Mouse (Mus musculus) liver, embryonic 16.5 days (tissue): ENCODE data around the gene Epc2. TPM values are rescaled to one million over a fixed set of nuclear protein-coding genes. Genes with fewer than 3 reads are reported as not detected.

Source experiments
- ATAC-seq: fragments of 200-750 bp; cut with Nextera tagmentation; 2 replicates; pipeline ENCODE4 v1.8.0; 2017; ENCODE audit warnings: low read depth, mild to moderate bottlenecking, moderate number of reproducible peaks, moderate library complexity
- H3K27ac ChIP-seq: fragments of 300-500 bp; sonication (generic); 2 replicates; pipeline ENCODE4 v1.5.1; 2014; ENCODE audit warnings: mild to moderate bottlenecking, low read length
- H3K27me3 ChIP-seq: fragments of 300-500 bp; sonication (generic); 2 replicates; pipeline ENCODE4 v1.6.1; 2014; ENCODE audit warnings: low read depth, low read length, mixed read lengths; ENCODE audit not compliant: control insufficient read depth, insufficient read depth
- H3K36me3 ChIP-seq: fragments of 300-500 bp; sonication (generic); 2 replicates; pipeline ENCODE4 v1.6.1; 2014; ENCODE audit warnings: mild to moderate bottlenecking; ENCODE audit not compliant: control insufficient read depth, insufficient read depth
- H3K4me1 ChIP-seq: fragments of 300-500 bp; sonication (generic); 2 replicates; pipeline ENCODE4 v1.6.1; 2014; ENCODE audit warnings: low read depth, low read length, mixed read lengths; ENCODE audit not compliant: control insufficient read depth
- H3K4me2 ChIP-seq: fragments of 300-500 bp; sonication (generic); 2 replicates; pipeline ENCODE4 v1.6.1; 2014; ENCODE audit warnings: low read depth, low read length, mixed read lengths
- H3K4me3 ChIP-seq: fragments of 300-500 bp; sonication (generic); 2 replicates; pipeline ENCODE4 v1.5.1; 2014; ENCODE audit warnings: low read depth, mild to moderate bottlenecking, low read length
- H3K9ac ChIP-seq: fragments of 300-500 bp; sonication (generic); 2 replicates; pipeline ENCODE4 v1.6.1; 2014; ENCODE audit warnings: low read depth, low read length
- H3K9me3 ChIP-seq: fragments of 300-500 bp; sonication (generic); replicated peaks from 2 replicates; pipeline ENCODE4 v1.6.1; 2016; ENCODE audit warnings: low read length; ENCODE audit not compliant: control insufficient read depth
- WGBS: fragments of 180-500 bp; shearing (Covaris S2); extraction: QIAGEN DNeasy Blood & Tissue Kit; methylation state at CpG from one replicate; pipeline ENCODE4 v1.1.7; 2014; ENCODE audit not compliant: insufficient replicate concordance; 5-methylcytosine and 5-hydroxymethylcytosine counted together
- polyA plus RNA-seq: library from polyadenylated mRNA; unstranded; fragments of >200 nt; fragmentation: Nextera tagmentation; extraction: Ambion mirVana; gene quantifications from 2 replicates; pipeline ENCODE4 v1.2.1, GENCODE M21; 2015

The Epc2 gene
- polyA plus RNA-seq, 1 experiment from 2014 or later: 1.8 TPM

GRCm38 (mm10) chr2:49570778-49571101 lies 119.5 kb downstream of the Epc2 start:
- no peak for ATAC-seq
- no peaks in the 10 kb centered on the region for H3K27me3 ChIP-seq
- WGBS: 38% methylated on average over 6 of the region's 6 CpGs
- H3K36me3 ChIP-seq: no peaks in the 10 kb centered on the region
- H3K4me2 ChIP-seq: no peak overlapping the region
- H3K9ac ChIP-seq: no peak overlapping the region
- H3K27ac ChIP-seq: no peak overlapping the region
- H3K4me3 ChIP-seq: no peak overlapping the region
- H3K9me3 ChIP-seq: no peaks in the 10 kb centered on the region
- H3K4me1 ChIP-seq: no peaks in the 10 kb centered on the region

GRCm38 (mm10) chr2:49571159-49571920 lies 120.1 kb downstream of the Epc2 start:
- WGBS: 54% methylated on average over 11 of the region's 11 CpGs
- H3K36me3 ChIP-seq: no peaks in the 10 kb centered on the region
- H3K27me3 ChIP-seq: no peaks in the 10 kb centered on the region
- no peaks in the 10 kb centered on the region for H3K4me1 ChIP-seq
- no peak overlapping the region for H3K9ac ChIP-seq
- no peak overlapping the region for H3K4me2 ChIP-seq
- no peaks in the 10 kb centered on the region for H3K9me3 ChIP-seq
- H3K4me3 ChIP-seq: no peak overlapping the region
- no peak overlapping the region for H3K27ac ChIP-seq
- no peak for ATAC-seq

- no peak overlapping the region for H3K9ac ChIP-seq
- H3K4me2 ChIP-seq: no peak overlapping the region
- H3K4me1 ChIP-seq: no peaks in the 10 kb centered on the region
- no peak for ATAC-seq
- no peaks in the 10 kb centered on the region for H3K36me3 ChIP-seq
- no peak overlapping the region for H3K27ac ChIP-seq
- H3K9me3 ChIP-seq: no peaks in the 10 kb centered on the region
- H3K4me3 ChIP-seq: no peak overlapping the region
- WGBS: 73% methylated on average over 12 of the region's 12 CpGs
- H3K27me3 ChIP-seq: no peaks in the 10 kb centered on the region
These were observed 120.9 kb downstream of the Epc2 start for GRCm38 (mm10) chr2:49572111-49572642.

- H3K4me3 ChIP-seq: no peak overlapping the region
- no peaks in the 10 kb centered on the region for H3K4me1 ChIP-seq
- no peak overlapping the region for H3K9ac ChIP-seq
- H3K36me3 ChIP-seq: no peaks in the 10 kb centered on the region
- no peaks in the 10 kb centered on the region for H3K27me3 ChIP-seq
- ATAC-seq: no peak
- no peak overlapping the region for H3K27ac ChIP-seq
- H3K4me2 ChIP-seq: no peak overlapping the region
- 66% methylated on average over 9 of the region's 9 CpGs for WGBS
- H3K9me3 ChIP-seq: no peaks in the 10 kb centered on the region
These were observed 121.4 kb downstream of the Epc2 start for GRCm38 (mm10) chr2:49572684-49573083.

- Histone ChIP-seq H3K27me3 (no peaks in the 10 kb centered on the region), H3K9ac (no peak overlapping the region), H3K9me3 (no peaks in the 10 kb centered on the region), H3K4me1 (no peaks in the 10 kb centered on the region), H3K36me3 (no peaks in the 10 kb centered on the region), H3K4me2 (no peak overlapping the region), H3K27ac (no peak overlapping the region), H3K4me3 (no peak overlapping the region)
- 74% methylated on average over 3 of the region's 3 CpGs for WGBS
- no peak for ATAC-seq
These were observed 122.0 kb downstream of the Epc2 start for GRCm38 (mm10) chr2:49573282-49573681.

GRCm38 (mm10) chr2:49580585-49580984 lies 129.3 kb downstream of the Epc2 start:
- no peak overlapping the region for H3K9ac ChIP-seq
- H3K9me3 ChIP-seq: no peaks in the 10 kb centered on the region
- no peak overlapping the region for H3K27ac ChIP-seq
- no peaks in the 10 kb centered on the region for H3K36me3 ChIP-seq
- 53% methylated on average over 3 of the region's 3 CpGs for WGBS
- no peak overlapping the region for H3K4me3 ChIP-seq
- no peaks in the 10 kb centered on the region for H3K27me3 ChIP-seq
- no peak for ATAC-seq
- no peaks in the 10 kb centered on the region for H3K4me1 ChIP-seq
- no peak overlapping the region for H3K4me2 ChIP-seq

GRCm38 (mm10) chr2:49582546-49582945 lies 131.3 kb downstream of the Epc2 start:
- no peaks in the 10 kb centered on the region for H3K9me3 ChIP-seq
- WGBS: 74% methylated on average over 5 of the region's 5 CpGs
- no peak overlapping the region for H3K4me2 ChIP-seq
- H3K4me1 ChIP-seq: no peaks in the 10 kb centered on the region
- no peaks in the 10 kb centered on the region for H3K27me3 ChIP-seq
- no peak overlapping the region for H3K4me3 ChIP-seq
- no peak for ATAC-seq
- H3K27ac ChIP-seq: no peak overlapping the region
- H3K9ac ChIP-seq: no peak overlapping the region
- H3K36me3 ChIP-seq: no peaks in the 10 kb centered on the region

GRCm38 (mm10) chr2:49583311-49583710 lies 132.0 kb downstream of the Epc2 start:
- H3K9me3 ChIP-seq: no peaks in the 10 kb centered on the region
- no peak overlapping the region for H3K27ac ChIP-seq
- no peaks in the 10 kb centered on the region for H3K27me3 ChIP-seq
- H3K4me2 ChIP-seq: no peak overlapping the region
- WGBS: 67% methylated on average over 2 of the region's 2 CpGs
- H3K4me3 ChIP-seq: no peak overlapping the region
- no peaks in the 10 kb centered on the region for H3K4me1 ChIP-seq
- no peak for ATAC-seq
- no peaks in the 10 kb centered on the region for H3K36me3 ChIP-seq
- no peak overlapping the region for H3K9ac ChIP-seq

GRCm38 (mm10) chr2:49590450-49590849 lies 139.2 kb downstream of the Epc2 start:
- H3K4me3 ChIP-seq: no peak overlapping the region
- WGBS: 63% methylated on average over 5 of the region's 5 CpGs
- no peak overlapping the region for H3K4me2 ChIP-seq

More at GRCm38 (mm10) chr2:49590450-49590849, 139.2 kb downstream of the Epc2 start:
- Histone ChIP-seq H3K27me3 (no peaks in the 10 kb centered on the region), H3K27ac (no peak overlapping the region), H3K9ac (no peak overlapping the region), H3K4me1 (no peaks in the 10 kb centered on the region), H3K9me3 (no peaks in the 10 kb centered on the region), H3K36me3 (no peaks in the 10 kb centered on the region)
- ATAC-seq: no peak
